Mouse (Mus musculus) small intestine, adult 2 months (tissue): Measurements from ENCODE around the gene Rasal1. TPM values are rescaled to one million over a fixed set of nuclear protein-coding genes. Genes with fewer than 3 reads are reported as not detected.

Experiments
- H3K27ac ChIP-seq: fragments of 200-500 bp; 2 replicates; pipeline ENCODE4 v1.5.1; 2012; ENCODE audit warnings: low read depth, low read length, control low read depth, inconsistent platforms; ENCODE audit not compliant: insufficient read depth
- H3K27me3 ChIP-seq: fragments of 200-500 bp; 2 replicates; pipeline ENCODE4 v1.6.1; 2012; ENCODE audit warnings: mild to moderate bottlenecking, moderate library complexity, low read length, inconsistent platforms; ENCODE audit not compliant: control insufficient read depth, insufficient read depth
- H3K36me3 ChIP-seq: fragments of 200-500 bp; 2 replicates; pipeline ENCODE4 v1.6.1; 2012; ENCODE audit warnings: mild to moderate bottlenecking, low read length, control low read depth, inconsistent platforms; ENCODE audit not compliant: control insufficient read depth, insufficient read depth
- H3K4me1 ChIP-seq: fragments of 200-500 bp; 2 replicates; pipeline ENCODE4 v1.6.1; 2012; ENCODE audit warnings: low read length, inconsistent platforms, mixed read lengths; ENCODE audit not compliant: control insufficient read depth, insufficient read depth, insufficient read length
- H3K4me3 ChIP-seq: fragments of 200-500 bp; 2 replicates; pipeline ENCODE4 v1.5.1; 2012; ENCODE audit warnings: low read depth, mild to moderate bottlenecking, control low read depth, inconsistent platforms, low read length, moderate library complexity
- CTCF ChIP-seq: fragments of 200-500 bp; IDR thresholded peaks from 2 replicates; pipeline ENCODE4 v1.5.1; 2012; ENCODE audit warnings: low read depth, mild to moderate bottlenecking, control low read depth, inconsistent platforms, low read length, moderate library complexity, mixed read lengths; ENCODE audit not compliant: insufficient replicate concordance, insufficient read length; ENCODE audit errors: extremely low read depth
- POLR2A ChIP-seq: fragments of 200-500 bp; IDR thresholded peaks from 2 replicates; pipeline ENCODE4 v1.6.1; 2012; ENCODE audit warnings: low read depth, mild to moderate bottlenecking, control low read depth, inconsistent platforms, low read length, moderate library complexity
- WGBS: fragments of 180-500 bp; shearing (Covaris S2); methylation state at CpG from one replicate; pipeline ENCODE4 v1.1.7; 2018; 5-methylcytosine and 5-hydroxymethylcytosine counted together
- polyA plus RNA-seq: library from polyadenylated mRNA; depleted of rRNA; stranded (reverse); fragments of >200 nt; gene quantifications from 2 replicates; pipeline ENCODE4 v1.2.3, GENCODE M21; 2012

Rasal1 gene
- polyA plus RNA-seq, 1 experiment, result 1.7 TPM

GRCm38 (mm10) chr5:120702421-120702820 lies 53.8 kb downstream of the Rasal1 start:
- no peaks in the 10 kb centered on the region for H3K4me1 ChIP-seq
- no peak overlapping the region for H3K4me3 ChIP-seq
- no peak overlapping the region for H3K27ac ChIP-seq
- no peak for TF ChIP-seq POLR2A
- no peak for TF ChIP-seq CTCF
- 0 out of 2 replicates have a peak, but pooled peaks cover 2% of the 10 kb centered on the region for H3K27me3 ChIP-seq
- no peaks in the 10 kb centered on the region for H3K36me3 ChIP-seq
- 34% methylated on average over 4 of the region's 4 CpGs for WGBS

GRCm38 (mm10) chr5:120702969-120703368 lies 54.4 kb downstream of the Rasal1 start:
- no peaks in the 10 kb centered on the region for H3K4me1 ChIP-seq
- no peak overlapping the region for H3K4me3 ChIP-seq
- TF ChIP-seq CTCF (no peak), POLR2A (no peak)
- no peaks in the 10 kb centered on the region for H3K36me3 ChIP-seq
- 0 out of 2 replicates have a peak, but pooled peaks cover 2% of the 10 kb centered on the region for H3K27me3 ChIP-seq
- no peak overlapping the region for H3K27ac ChIP-seq
- 44% methylated on average over 2 of the region's 2 CpGs for WGBS

- no peaks in the 10 kb centered on the region for H3K36me3 ChIP-seq
- H3K4me3 ChIP-seq, result no peak overlapping the region
- no peak overlapping the region for H3K27ac ChIP-seq
- no peaks in the 10 kb centered on the region for H3K4me1 ChIP-seq
- WGBS, result 86% methylated on average over 3 of the region's 3 CpGs
- no peak for TF ChIP-seq POLR2A
- no peak for TF ChIP-seq CTCF
- H3K27me3 ChIP-seq, result 0 out of 2 replicates have a peak, but pooled peaks cover 2% of the 10 kb centered on the region
Observed at GRCm38 (mm10) chr5:120703660-120704059, 55.0 kb downstream of the Rasal1 start.

GRCm38 (mm10) chr5:120704421-120704820 lies 55.8 kb downstream of the Rasal1 start:
- WGBS, result 40% methylated on average over 6 of the region's 6 CpGs
- no peak overlapping the region for H3K4me3 ChIP-seq
- no peak overlapping the region for H3K27ac ChIP-seq
- no peaks in the 10 kb centered on the region for H3K36me3 ChIP-seq
- H3K27me3 ChIP-seq, result no peaks in the 10 kb centered on the region
- H3K4me1 ChIP-seq, result no peaks in the 10 kb centered on the region
- TF ChIP-seq CTCF, result no peak
- TF ChIP-seq POLR2A, result no peak

- Histone ChIP-seq H3K36me3 (no peaks in the 10 kb centered on the region), H3K4me1 (peaks cover 3% of the 10 kb centered on the region; the same call in 1 of the 2 replicates), H3K27me3 (peaks cover 7% of the 10 kb centered on the region; the same call in 1 of the 2 replicates), H3K4me3 (no peak overlapping the region; the same call in 1 of the 2 replicates), H3K27ac (no peak overlapping the region)
- 7% methylated on average over 16 of the region's 16 CpGs for WGBS
- TF ChIP-seq POLR2A (no peak), CTCF (no peak)
Observed at GRCm38 (mm10) chr5:120706541-120706940, 57.9 kb downstream of the Rasal1 start.

GRCm38 (mm10) chr5:120706976-120707375 lies 58.4 kb downstream of the Rasal1 start:
- TF ChIP-seq CTCF, result no peak
- TF ChIP-seq POLR2A, result no peak
- Histone ChIP-seq H3K4me3 (no peak overlapping the region), H3K4me1 (peaks cover 3% of the 10 kb centered on the region; the same call in 1 of the 2 replicates), H3K36me3 (no peaks in the 10 kb centered on the region), H3K27ac (no peak overlapping the region), H3K27me3 (peaks cover 7% of the 10 kb centered on the region)
- WGBS, result 49% methylated on average over 13 of the region's 13 CpGs

GRCm38 (mm10) chr5:120710161-120710825 lies 61.7 kb downstream of the Rasal1 start:
- whole genome bisulfite sequencing, result 5% methylated on average over 40 of the region's 40 CpGs
- TF ChIP-seq CTCF (no peak), POLR2A (no peak)
- Histone ChIP-seq H3K4me1 (peaks cover 3% of the 10 kb centered on the region; the same call in 1 of the 2 replicates), H3K36me3 (no peaks in the 10 kb centered on the region), H3K27me3 (peaks cover 10% of the 10 kb centered on the region), H3K27ac (no peak overlapping the region), H3K4me3 (peak overlapping the region; percentile 68)
